Mouse (Mus musculus) telencephalon, adult 2 months (tissue): ENCODE measurements at regions not wholly inside any gene's neighbourhood (a gene's known extent, or its start where the extent isn't known, plus 50 kb on each side); places are given as distances from the start of the nearest gene placed in this dataset.
"Not testable (repeated sequence)": the region's sequence is repeated elsewhere in the genome, so short reads cannot be mapped to it uniquely, and the experiment has no call there.

Experiments used
- DNase-seq: peaks from one replicate; pipeline ENCODE4 v3.0.0-alpha.2; 2011; ENCODE audit warnings: low read depth, low spot score

DNA sequence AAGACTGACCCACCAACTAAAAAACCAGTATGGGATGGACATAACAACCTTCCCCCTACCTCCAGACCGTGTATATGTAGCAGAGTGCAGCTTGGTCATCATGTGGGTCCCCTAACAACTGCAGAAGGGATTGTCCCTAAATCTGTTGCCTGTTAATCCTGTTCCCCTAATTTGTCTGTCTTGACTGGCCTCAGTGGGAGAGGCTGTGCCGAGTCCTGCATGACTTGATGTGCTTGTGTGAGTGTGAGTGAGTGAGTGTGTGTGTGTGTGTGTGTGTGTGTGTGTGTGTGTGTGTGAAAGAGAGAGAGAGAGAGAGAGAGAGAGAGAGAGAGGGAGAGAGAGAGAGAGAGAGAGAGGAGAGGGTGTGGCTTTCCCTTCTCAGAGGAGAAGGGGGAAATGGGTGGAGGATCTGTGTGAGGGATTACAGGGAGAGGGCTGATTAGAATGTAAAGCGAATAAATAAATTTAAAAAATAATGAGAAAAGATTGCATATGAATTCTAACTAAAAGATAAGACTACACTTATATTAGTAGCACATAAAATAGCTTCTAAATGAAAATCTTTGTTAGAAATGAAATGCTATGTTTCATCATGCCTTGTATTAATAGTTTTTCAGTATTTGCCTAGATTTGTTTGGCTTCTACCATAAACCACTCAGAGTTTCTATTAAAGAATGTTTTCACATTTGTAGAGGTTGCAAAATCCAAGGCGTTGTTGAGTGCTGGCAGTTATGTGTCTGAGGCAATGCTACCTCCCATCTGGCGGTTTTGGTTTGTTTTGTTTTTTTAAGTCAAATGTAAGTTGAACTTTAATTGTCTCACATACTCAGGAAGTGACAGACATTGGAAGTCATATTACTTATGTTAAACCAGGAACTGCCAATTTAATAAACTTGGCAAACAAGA lies 740.9 kb downstream of the Abca13 start:
- no peak for DNase-seq

DNA sequence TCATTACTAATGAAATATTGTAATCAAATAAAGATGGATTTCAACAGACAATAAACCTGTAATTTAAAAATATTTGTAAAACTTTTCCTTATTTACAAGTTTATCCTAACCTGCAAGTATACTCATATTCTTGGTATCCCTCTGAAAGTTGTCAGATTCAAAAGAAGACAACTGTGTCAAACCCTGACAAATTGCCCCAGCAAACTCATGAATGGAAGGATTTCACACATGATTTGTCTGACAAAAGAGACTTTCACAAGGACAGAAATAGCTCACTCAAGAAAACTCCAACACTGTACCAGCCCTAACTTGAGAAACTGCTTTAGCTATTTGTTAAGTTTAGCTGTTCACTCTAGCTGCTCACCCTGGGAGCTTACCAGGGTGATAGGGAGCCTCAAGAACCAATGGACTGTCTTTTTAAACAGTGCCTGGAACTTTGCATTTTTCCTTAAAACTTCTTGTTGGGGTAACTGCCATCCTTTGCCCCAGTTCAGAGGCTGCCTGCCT lies 771.0 kb downstream of the Abca13 start:
- DNase-seq, result no peak

DNA sequence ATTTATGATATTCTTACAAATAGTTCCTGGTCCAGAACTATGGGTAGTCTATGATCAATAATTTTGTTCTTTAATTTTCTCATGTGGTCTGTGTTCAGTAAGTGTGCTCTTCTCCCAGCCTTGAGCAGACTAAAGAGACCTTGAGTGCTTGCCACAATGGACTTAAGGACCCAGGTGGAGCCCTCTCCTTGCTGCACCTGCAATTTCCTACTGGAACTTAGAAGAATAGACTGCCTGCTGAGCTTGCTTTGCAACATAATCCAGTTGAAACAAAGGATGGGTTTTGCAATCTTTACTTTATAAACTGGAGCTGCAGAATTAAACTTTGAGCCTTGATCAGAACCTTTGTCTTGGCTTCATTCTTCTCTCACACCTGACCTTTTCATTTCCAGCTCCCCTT lies 791.2 kb downstream of the Abca13 start:
- no peak for DNase-seq

DNA sequence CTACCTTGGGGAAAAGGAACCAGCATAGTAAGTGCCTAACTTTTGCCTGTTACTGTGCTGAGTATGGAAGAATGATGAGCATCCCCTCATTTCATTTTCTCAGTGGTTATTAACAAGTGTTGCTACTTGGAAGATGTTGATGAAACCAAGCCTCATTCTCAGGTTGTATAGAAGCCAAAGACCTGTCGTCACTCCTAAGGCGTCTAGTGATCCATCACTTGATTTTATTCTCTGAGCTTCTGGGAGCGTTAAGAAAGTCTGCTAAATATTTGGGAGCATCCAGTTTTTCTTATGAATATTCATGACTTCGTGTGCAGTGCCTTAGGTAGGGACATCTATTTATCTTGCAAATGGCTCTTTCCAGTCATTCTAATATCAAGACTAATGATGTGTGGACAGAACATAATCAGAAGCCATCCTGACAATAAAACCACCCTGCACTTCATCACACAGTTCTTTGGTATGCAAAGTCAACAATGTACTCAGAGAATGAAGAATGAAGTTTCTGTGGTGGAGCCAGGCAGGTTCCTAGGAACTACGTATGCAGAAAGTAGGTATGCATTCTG lies 802.9 kb downstream of the Abca13 start:
- DNase-seq, result no peak

DNA sequence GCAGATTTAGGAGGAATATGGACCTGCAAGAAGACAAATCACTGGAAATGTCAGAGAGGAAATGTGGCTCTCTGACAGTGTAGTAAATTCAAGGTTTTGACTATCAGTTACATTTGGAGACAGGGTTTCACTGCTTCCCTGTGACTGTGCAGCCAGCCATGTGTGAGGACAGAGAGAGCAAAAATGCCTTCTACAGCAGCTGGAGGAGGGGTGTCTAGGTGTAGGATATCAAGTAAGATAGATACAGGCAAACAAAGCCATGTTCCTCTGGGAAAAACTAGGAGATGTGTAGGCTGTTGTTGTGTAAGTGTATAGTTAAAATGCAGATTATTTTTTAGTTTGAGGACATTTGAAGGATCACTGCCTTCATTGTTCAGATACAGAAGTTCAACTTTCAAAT lies 803.6 kb downstream of the Abca13 start:
- no peak for DNase-seq

DNA sequence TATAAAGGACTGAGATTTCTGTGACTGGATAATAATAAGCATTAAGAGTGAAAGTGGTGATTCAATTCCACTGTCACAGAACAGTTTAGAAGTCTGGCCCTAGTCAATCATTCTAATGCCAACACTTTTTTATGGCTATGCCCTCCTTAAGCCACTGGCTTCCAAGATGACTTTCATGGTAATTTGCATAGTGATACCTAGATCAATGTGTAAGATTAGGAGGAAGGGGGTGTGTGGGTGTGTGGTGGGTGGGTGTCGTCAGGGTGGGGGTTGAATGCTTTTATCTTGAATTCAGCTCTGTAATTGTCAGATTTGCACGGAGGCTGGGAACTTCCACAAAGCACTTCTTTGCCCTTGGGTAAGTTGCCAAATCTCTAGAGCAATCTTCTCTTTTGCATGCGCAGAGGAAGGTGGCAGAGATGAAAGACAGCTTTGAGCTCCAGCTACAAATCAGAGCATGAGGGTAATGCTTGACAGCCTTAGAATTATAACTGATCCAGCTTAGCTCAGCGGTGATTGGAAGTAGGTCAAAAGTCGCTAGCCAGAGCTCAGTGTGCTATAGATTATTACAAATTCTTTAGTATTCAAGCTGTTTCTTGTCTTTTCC lies 805.9 kb downstream of the Abca13 start:
- DNase-seq, result peak; percentile 15

DNA sequence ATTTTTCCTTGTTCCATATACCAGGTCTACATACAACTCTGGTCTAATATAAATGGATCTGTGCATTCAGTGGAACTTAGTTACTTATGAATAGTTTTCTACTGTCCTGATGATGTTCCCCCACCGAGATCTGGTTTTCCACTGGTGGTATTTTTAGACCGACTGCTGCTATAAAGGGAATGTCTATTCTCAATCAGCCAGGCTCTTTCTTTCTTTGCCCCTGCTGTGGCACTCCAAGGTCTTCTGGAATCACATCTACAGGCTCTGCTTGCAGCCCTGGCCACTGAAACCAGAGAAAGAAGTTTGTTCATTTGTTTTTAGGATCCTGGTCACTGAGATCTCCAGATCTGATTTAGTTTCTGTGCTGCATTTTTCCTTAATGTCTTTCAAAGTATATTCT lies 810.4 kb downstream of the Abca13 start:
- DNase-seq, result peak; percentile 15

DNA sequence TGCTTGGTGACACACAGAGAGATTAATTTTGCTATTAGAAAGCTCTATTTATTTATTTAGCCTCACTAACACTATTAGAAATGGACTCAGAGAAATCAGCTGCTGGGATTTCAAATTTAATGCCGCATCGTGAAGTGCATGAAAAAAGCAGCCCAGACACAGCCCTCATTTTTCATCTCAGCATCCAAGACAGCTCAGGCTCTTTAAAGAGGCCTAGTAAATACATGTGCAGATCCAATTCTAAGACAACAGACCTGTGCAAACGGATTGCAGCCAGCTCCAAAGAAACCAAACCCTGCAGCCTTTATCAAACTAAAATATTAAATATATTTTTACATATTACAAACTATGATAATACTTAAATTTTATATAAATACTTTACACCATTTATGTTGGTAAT lies 815.1 kb downstream of the Abca13 start:
- DNase-seq, result no peak

DNA sequence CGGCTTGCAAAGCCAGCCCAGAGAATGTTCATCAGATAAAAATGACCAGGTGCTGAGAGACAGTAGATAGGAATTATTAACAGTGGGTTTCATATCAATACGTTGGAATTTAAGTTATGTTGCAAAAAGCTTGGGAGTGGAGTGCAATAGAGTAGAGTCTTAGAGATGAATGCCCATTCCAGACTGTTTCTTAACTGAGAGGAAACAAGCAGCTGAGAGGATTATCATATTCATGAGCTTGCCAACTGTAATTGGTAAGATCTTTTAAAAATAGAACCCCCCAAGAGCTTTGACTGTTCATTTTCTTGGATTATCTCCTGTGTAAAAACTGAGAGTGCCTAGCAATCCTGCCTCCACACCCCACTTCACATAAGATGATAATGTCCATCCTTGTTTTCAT lies 854.9 kb downstream of the Abca13 start:
- no peak for DNase-seq

DNA sequence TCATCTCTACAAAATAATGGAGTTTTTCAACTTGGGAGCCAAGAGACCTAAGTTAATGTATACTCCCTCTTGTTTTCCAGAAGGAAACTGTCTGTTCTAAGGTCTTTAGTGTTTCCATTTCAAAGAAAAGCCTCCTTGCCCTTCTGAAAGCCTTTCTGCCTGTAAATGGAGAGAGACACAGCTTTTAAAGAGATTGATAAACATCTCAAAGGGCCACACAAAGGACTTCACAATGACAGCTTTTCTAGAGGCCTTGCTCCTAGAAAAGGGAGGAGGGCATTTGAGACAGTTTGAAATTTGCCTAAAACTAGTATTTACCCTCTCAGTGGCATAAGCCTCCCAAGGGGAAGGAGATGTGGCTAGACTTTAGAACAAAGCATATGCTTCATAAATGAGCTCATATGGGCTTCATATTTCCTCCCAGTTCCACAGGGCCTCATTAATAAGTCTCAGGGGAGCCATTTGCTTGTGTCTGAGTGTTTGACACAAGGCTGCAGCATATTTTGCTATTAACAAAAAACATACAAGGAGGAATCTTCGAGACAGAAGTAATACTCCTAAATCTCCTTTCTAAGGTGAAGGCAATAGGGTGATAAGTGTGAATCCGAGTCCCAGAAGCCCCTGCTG lies 860.0 kb downstream of the Abca13 start:
- no peak for DNase-seq

DNA sequence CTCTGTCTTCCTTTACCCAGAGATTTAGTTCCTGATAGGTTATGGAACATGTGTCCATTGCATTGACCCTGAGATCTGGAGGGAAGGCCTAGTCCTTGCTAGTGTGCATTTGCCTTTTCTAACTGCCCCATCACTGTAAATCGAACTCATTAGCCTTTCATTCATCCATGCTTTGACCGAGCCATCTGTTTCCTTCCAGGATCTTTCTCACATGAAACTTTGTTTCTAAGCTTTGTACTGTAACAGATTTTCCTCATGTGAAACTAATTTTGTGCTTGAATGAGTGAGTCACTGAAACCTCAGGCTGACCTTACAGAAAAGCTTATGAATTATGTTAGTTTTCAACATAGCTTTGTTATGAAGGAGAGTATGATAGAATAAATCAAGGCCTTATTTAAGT lies 880.1 kb downstream of the Abca13 start:
- DNase-seq, result no peak

DNA sequence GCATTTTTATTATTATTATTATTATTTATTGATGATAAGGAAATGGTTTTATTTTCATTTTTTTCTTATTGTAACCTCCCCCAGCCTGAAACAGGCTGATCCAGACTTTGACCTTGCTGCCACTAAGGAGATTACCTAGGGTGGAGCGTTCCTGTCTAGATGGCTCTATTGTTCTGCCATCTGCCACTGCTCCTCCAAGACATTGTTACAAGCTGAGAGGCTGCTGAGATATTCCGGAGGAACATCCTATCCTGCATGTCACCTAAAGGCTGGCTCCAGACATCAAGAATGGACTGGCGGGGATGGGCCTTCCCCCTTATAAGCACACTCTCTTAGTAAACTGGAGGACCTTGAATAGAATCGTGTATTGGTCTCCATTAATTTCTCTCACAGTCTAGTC lies 896.2 kb downstream of the Abca13 start:
- DNase-seq, result no peak

DNA sequence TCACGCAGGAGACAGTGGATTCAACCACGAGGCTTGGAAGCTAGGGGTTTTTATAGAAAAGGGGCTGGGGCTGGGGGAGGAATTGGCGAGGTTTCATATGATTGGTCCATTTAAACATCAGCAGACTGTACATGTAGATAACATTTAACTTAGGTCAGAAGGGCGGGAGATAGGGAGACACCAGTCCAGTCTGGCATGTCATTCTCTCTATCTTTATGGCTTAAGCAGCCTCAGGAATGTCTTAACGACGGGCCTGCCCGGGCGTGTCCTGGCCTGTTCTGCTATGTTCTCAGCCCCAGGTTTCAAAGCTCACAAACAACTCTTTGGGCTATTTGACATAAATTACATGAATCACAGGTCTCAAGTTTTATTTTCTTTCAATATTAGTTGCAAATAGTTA lies 910.6 kb downstream of the Abca13 start:
- not testable (repeated sequence) for DNase-seq

DNA sequence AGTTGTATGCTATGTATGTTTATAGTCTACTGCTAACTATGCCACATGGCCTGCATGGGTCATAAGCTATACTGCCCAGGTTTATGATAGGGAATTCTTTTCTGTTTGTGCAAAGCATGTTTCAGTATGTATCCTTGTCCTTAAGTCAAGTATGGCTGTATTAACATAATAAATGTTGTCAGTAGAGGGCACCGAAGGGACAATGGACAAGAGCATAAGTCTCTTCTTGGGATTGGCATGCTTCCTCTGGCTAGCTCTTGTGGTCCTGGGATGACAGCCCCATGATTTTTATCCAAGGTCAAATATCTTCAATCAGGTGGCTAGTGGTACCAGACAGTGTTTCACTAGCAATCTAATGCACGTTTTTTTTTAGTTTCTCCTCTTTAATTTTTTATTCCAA lies 913.3 kb downstream of the Abca13 start:
- DNase-seq, result no peak

DNA sequence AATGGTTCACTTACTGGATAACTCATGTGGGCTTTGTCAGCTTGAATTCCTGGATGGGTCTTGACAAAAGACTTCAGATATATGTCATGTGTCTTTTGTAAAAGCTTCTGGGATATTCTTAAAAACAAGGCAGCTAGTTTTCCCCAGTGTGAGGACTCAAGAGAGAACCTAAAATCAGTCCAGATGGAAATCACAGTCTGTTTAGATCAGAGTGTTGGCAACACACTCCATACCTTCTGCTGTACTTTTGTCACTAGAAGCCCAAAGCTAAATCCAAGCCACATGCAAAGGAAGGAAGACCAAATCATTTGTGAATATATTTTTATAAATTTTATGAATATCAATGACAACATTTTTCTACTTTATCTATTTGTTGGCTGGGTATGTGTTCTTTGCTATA lies 950.4 kb downstream of the Abca13 start:
- DNase-seq, result peak; percentile 16

DNA sequence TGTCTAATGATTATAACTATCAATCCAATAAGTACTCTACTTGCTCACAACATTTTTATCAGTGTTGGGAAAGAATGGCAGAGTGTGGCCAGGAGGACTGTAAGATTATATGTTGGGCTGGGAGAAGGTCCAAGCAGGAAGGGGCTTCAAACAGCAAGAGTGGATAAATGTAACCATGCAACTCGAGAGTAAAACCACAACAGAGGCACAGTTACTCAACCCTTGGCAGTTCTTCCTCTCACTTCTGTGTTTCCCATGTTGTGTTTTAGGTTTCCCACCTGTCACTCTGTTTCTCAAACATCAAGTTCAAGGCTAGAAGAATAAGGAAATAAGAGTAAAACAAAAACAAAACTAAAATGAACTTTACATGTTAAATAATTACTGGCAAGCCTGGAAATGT lies 957.4 kb downstream of the Abca13 start:
- DNase-seq, result no peak

DNA sequence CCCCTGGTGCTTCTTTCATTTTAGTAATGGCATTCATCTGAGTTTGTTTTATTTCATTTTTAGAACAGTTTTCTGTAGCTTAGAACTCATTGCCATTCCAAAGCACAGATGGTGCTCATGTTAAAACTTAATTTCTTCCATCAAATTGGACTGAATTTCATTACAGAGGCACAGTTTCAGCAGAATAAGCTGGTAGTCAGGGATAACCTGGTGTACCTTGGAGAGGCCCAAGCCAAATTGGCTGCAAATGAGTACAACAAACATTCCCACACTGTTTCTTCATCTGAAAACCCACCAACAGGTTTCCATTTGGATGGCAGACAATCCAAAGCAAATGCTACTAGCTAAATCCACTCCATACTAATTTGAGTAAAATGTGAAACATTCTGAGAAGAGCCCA lies 960.2 kb upstream of the Vwc2 start:
- DNase-seq, result peak; percentile 64

DNA sequence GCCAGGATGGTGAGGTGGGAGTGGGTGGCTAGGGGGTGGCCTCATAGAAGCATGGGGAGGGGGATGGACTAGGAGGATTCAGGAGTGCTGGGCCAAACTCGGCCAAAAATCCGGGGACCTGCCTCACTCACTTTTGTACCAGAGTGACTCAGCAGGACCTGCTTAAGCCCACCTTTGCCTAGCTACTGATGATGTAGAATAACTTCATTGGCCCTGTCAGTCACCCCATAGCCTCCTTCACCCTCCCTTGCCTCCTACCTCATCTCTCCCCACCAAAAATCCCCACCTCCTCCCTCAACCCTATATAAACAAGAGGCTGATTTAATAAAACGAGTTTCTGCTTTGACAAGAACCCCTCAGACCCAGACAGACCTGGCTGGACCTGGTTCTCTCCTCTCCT lies 920.3 kb upstream of the Vwc2 start:
- no peak for DNase-seq

DNA sequence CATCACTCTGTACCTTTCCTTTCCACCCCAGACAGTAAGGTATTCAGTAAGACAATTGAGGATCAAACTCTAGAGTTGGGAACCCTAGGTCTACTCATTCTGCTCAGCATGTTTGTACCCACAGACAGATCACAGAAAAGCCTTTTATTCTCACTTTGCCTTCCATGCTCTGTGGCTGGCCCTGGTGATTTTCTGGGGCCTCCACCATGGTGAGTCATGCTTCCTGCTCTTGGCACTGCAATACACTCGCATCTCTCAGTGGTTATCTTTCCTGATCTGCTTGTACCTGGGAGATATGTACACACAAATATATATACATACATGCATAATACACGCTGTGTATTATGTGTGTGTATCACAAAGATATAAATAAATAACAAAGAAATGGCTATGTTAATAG lies 919.2 kb upstream of the Vwc2 start:
- no peak for DNase-seq

DNA sequence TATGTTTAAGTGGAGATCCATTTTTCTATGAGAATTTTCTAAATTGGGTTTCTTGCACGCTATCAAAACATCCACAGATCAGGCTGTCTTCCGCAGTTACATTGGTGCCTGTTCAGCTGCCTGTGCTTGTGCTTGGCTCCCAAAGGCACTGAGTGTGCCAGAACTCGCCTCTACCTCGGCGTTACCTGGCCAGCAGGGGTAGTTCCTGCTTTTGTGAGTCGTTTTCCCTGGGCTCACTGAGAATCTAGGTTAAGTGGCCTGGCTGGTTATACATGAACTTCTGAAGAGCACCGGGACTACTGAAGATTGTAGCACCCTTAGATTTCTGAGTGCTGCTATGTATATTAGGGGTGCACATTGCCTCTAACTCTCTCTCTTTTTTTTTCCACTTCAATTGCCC lies 913.0 kb upstream of the Vwc2 start:
- DNase-seq, result no peak

DNA sequence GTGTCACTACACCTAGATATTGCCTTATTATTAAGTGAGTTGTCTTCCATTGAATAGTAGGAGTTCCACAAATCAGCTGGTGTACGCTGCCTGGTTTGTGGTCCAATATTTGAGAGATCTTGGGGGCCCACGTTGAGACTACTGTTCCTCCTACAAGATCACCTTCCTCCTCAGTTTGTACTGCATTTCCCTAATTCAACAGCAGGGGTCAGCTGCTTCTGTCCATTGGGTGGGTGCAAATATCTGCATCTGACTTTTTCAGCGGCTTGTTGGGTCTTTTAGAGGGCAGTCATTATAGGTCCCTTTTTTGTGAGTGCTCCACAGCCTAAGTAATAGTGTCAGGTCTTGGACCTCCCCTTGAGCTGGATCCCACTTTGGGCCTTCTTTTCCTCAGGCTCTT lies 908.8 kb upstream of the Vwc2 start:
- no peak for DNase-seq
